Mouse (Mus musculus) monocyte, adult 5-6 weeks (primary cell): ENCODE results near the gene Nuak1. TPM values are rescaled to one million over a fixed set of nuclear protein-coding genes. Genes with fewer than 3 reads are reported as not detected.
"Not testable (repeated sequence)": the region's sequence is repeated elsewhere in the genome, so short reads cannot be mapped to it uniquely, and the experiment has no call there.

ENCODE experiments used
- ATAC-seq: fragments of 153-309, 156-312 bp; replicated peaks from 2 replicates; pipeline ENCODE4 v1.8.0; 2017; ENCODE audit warnings: mild to moderate bottlenecking; ENCODE audit not compliant: low TSS enrichment, insufficient number of reproducible peaks, severe bottlenecking, poor library complexity, low FRiP score
- total RNA-seq: library from RNA; stranded (forward); fragments of 200-1000, 200-491, 200-594 nt; gene quantifications from 3 replicates; pipeline ENCODE4 v1.2.3, GENCODE M21; 2017

The Nuak1 gene
- total RNA-seq = 0.29 to 0.48 TPM in 2 of 3 replicates, not detected in the other

GRCm38 (mm10) chr10:84440541-84441433 lies at the start of gene Nuak1:
Gene Nuak1 (minus strand): TSS chr10:84440597.
- ATAC-seq = no peak

GRCm38 (mm10) chr10:84490115-84490514 lies 49.7 kb upstream of the Nuak1 start:
- no peak for ATAC-seq

- ATAC-seq = peak; percentile 76
Observed at GRCm38 (mm10) chr10:84488315-84488714, 47.9 kb upstream of the Nuak1 start.

- ATAC-seq = no peak
Observed at GRCm38 (mm10) chr10:84484661-84485060, 44.3 kb upstream of the Nuak1 start.

- ATAC-seq = no peak
Observed at GRCm38 (mm10) chr10:84483553-84483952, 43.2 kb upstream of the Nuak1 start.

- ATAC-seq = no peak
Observed at GRCm38 (mm10) chr10:84483069-84483468, 42.7 kb upstream of the Nuak1 start.

- not testable (repeated sequence) for ATAC-seq
Observed at GRCm38 (mm10) chr10:84482418-84482817, 42.0 kb upstream of the Nuak1 start.

- ATAC-seq = no peak
Observed at GRCm38 (mm10) chr10:84481327-84481671, 40.9 kb upstream of the Nuak1 start.

GRCm38 (mm10) chr10:84480667-84481326 lies 40.4 kb upstream of the Nuak1 start:
- no peak for ATAC-seq

- no peak for ATAC-seq
Observed at GRCm38 (mm10) chr10:84480146-84480545, 39.7 kb upstream of the Nuak1 start.

GRCm38 (mm10) chr10:84477613-84478076 lies 37.2 kb upstream of the Nuak1 start:
- no peak for ATAC-seq

GRCm38 (mm10) chr10:84477045-84477612 lies 36.7 kb upstream of the Nuak1 start:
- ATAC-seq = no peak

GRCm38 (mm10) chr10:84467555-84468164 lies 27.3 kb upstream of the Nuak1 start:
- no peak for ATAC-seq

- no peak for ATAC-seq
Observed at GRCm38 (mm10) chr10:84465511-84465910, 25.1 kb upstream of the Nuak1 start.

- ATAC-seq = no peak
Observed at GRCm38 (mm10) chr10:84460420-84461101, 20.2 kb upstream of the Nuak1 start.

GRCm38 (mm10) chr10:84458094-84458493 lies 17.7 kb upstream of the Nuak1 start:
- no peak for ATAC-seq

- no peak for ATAC-seq
Observed at GRCm38 (mm10) chr10:84457539-84457938, 17.1 kb upstream of the Nuak1 start.

GRCm38 (mm10) chr10:84456632-84457320 lies 16.4 kb upstream of the Nuak1 start:
- ATAC-seq = no peak
